Mouse (Mus musculus) adrenal gland, postnatal 14 days (tissue): ENCODE measurements around the gene AI987944. TPM values are rescaled to one million over a fixed set of nuclear protein-coding genes. Genes with fewer than 3 reads are reported as not detected.
A peak's percentile ranks its signal among the peaks of the same experiment; 100 is the strongest.

Experiments used
- DNase-seq: peaks from one replicate; pipeline ENCODE4 v3.0.0; 2021; ENCODE audit warnings: mixed read lengths
- long read RNA-seq, 2 experiments: library from polyadenylated mRNA; stranded (forward); transcript quantifications; one replicate each; pipeline ENCODE4 v2.0.0; 2021
- total RNA-seq: library from RNA; stranded (reverse); gene quantifications from 2 replicates; pipeline ENCODE4 v1.2.3, GENCODE M21; 2021

The AI987944 gene
- total RNA-seq, result 10.6 and 14.2 TPM in 2 replicates
- long read RNA-seq, experiment 1, transcript AI987944-202 (5 exons, 2,071 nt), result major isoform, 8 of 12 reads
- long read RNA-seq, experiment 1, partial matches to known transcripts, result 0 of 12 reads
- long read RNA-seq, experiment 1, other reads (novel, unspliced or antisense), result 2 of 12 reads
- long read RNA-seq, experiment 2, transcript AI987944-201 (4 exons, 2,671 nt), result major isoform, 8 of 15 reads
- long read RNA-seq, experiment 2, transcript AI987944-202 (5 exons, 2,071 nt), result minor isoform, 6 of 15 reads
- long read RNA-seq, experiment 2, partial matches to known transcripts, result 0 of 15 reads
- long read RNA-seq, experiment 2, other reads (novel, unspliced or antisense), result 1 of 15 reads

GRCm38 (mm10) chr7:41393048-41393971, at the start of gene AI987944:
Gene AI987944 (minus strand): TSS chr7:41393379.
- peak; percentile 88 for DNase-seq

DNA sequence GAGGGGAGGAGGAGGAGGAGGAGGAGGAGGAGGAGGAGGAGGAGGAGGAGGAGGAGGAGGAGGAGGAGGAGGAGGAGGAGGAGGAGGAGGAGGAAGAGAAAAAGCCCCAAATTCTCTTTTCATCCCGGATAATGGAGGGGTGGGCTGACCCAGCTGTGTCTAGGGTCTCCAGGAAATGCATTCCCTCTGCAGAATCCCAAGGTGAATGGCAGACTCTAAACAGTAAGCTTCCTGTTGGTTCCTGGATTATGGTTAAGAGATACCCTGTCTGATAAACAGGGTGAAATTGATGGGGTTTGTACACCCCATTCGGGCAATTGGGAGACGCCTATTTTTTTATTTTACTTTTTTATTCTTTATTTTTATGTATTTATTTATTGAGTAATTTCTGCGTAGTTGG, 951 bp upstream of the AI987944 start:
- DNase-seq, result no peak

Other genes starting within 250 kb of the AI987944 start
- gene Gm5592, start 239.5 kb downstream of the AI987944 start, total RNA-seq, result not detected in 2 replicates
- gene Vmn2r57, start 55.3 kb upstream of the AI987944 start, total RNA-seq, result 0.07 and 0.19 TPM in 2 replicates
- gene Gm20449, start 106.0 kb upstream of the AI987944 start, total RNA-seq, result not detected in 2 replicates
- 8.8 and 10.4 TPM in 2 replicates for gene AW146154, start 106.5 kb upstream of the AI987944 start, total RNA-seq
- gene Gm6871, start 180.3 kb upstream of the AI987944 start, total RNA-seq, result 0.59 TPM in 1 of 2 replicates, not detected in the other
- gene 2610021A01Rik, start 205.9 kb upstream of the AI987944 start, total RNA-seq, result 16.6 and 18.9 TPM in 2 replicates
- gene Zfp788, start 239.8 kb upstream of the AI987944 start, total RNA-seq, result 10.9 and 13.6 TPM in 2 replicates